Mouse (Mus musculus): ENCODE data around the gene Fgfr2.

Gene Fgfr2

DNA sequence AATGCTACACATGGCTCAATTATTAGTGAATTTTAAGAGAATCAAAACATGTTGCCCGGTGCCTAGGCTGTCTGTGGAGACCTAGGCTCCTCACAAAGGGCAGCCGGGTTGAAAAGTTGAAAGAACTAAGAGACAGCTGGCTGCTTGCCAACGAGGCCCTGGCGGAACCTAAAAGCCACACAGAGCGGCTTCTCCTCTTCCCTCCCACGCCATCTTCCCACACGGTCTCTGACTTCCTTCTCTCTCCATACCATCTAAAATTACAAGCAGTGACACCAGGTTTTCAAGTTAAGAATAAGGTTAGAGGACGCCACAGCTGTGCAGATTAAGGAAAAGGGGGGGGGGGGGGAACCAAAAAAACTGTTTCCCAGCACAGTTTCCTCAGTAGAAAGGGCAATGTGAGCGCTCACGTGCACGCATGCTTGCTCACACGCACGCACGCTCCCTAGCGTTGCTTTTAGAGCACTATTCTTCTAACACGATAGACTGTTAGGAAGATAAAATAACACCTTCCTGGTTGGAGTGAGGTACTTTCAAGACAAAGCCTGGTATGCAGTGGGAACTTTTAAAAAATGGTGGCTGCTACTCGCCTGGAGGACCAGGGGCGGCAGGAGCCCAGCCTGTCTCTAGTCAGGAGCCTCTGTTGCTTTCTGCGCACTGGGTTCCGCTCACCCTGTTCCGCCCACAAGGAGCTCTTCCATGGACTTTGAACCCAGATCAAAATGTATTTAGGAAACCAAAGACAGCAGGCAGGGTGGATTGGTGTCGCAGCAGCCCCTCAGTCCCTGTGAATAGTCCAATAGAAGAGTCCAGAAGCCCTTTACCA is 2491.4 kb downstream of the Fgfr2 start:
- Histone ChIP-seq H3K36me3 (ENCODE audit: insufficient read depth, low read length) (peaks cover 6% of the 10 kb centered on the region; the same call in 1 of the 2 replicates), H3K27me3 (ENCODE audit: insufficient read depth, low read length) (0 out of 2 replicates have a peak, but pooled peaks cover 3% of the 10 kb centered on the region), H3K9me3 (ENCODE audit: low read length) (no peaks in the 10 kb centered on the region), H3K4me3 (replicated peaks; ENCODE audit: low read length) (peak overlapping the region; percentile 39), H3K4me1 (replicated peaks; ENCODE audit: low read depth, low read length) (peaks cover 18% of the 10 kb centered on the region)
- TF ChIP-seq POU5F1 (IDR thresholded peaks at IDR 0.05; ENCODE audit: borderline replicate concordance, low read length) (no peak), NANOG (IDR thresholded peaks at IDR 0.05; ENCODE audit: borderline replicate concordance, low read length) (no peak), CTCF (conservative IDR thresholded peaks at IDR 0.05; ENCODE audit: low read length) (no peak)

DNA sequence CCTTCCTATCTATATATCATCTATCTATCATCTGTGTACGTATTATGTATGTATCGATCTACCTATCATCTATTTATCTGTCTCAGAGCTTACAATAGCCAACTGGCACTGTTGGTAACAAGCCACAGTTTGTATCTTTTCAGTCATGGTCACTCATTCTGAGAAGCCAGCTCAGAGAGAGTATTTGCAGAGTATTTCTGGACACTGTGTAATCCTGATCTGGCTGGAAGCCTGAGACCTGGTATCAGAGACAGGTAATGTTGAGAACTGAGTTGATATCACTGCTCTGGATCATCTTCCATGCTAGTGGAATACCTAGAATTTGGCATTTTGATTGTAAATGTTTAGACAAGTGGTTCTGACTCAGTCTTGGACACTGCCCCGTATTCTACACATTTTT is 2492.2 kb downstream of the Fgfr2 start:
- no peak overlapping the region for H3K4me3 ChIP-seq (replicated peaks; ENCODE audit: low read length)
- H3K27me3 ChIP-seq (ENCODE audit: insufficient read depth, low read length), result peaks cover 7% of the 10 kb centered on the region; the same call in 1 of the 2 replicates
- no peaks in the 10 kb centered on the region for H3K9me3 ChIP-seq (ENCODE audit: low read length)
- no peak for TF ChIP-seq CTCF (conservative IDR thresholded peaks at IDR 0.05; ENCODE audit: low read length)
- no peak for TF ChIP-seq POU5F1 (IDR thresholded peaks at IDR 0.05; ENCODE audit: borderline replicate concordance, low read length)
- TF ChIP-seq NANOG (IDR thresholded peaks at IDR 0.05; ENCODE audit: borderline replicate concordance, low read length), result no peak
- H3K36me3 ChIP-seq (ENCODE audit: insufficient read depth, low read length), result peaks cover 13% of the 10 kb centered on the region; the same call in 1 of the 2 replicates
- H3K4me1 ChIP-seq (replicated peaks; ENCODE audit: low read depth, low read length), result peaks cover 18% of the 10 kb centered on the region

DNA sequence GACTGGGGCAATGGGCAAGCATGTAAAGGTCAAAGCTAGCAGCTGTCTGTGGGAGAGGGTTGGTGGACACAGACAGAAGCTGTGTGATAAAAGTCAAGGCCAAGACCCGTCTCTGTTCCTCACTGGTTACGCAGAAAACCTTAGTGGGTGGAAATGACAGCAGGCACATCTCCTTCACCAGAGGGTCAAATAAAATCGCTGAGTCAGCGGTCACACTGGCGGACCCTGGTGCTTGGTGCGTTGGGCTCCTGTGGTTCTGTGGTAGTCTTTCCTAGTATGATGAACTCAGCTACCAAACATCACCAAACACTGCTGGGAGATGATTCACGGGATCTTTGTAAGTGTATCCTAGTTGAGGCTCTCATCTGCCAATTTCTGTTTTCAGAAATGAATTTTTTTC is 2493.2 kb downstream of the Fgfr2 start:
- TF ChIP-seq POU5F1 (IDR thresholded peaks at IDR 0.05; ENCODE audit: borderline replicate concordance, low read length) (no peak), NANOG (IDR thresholded peaks at IDR 0.05; ENCODE audit: borderline replicate concordance, low read length) (no peak), CTCF (conservative IDR thresholded peaks at IDR 0.05; ENCODE audit: low read length) (no peak)

DNA sequence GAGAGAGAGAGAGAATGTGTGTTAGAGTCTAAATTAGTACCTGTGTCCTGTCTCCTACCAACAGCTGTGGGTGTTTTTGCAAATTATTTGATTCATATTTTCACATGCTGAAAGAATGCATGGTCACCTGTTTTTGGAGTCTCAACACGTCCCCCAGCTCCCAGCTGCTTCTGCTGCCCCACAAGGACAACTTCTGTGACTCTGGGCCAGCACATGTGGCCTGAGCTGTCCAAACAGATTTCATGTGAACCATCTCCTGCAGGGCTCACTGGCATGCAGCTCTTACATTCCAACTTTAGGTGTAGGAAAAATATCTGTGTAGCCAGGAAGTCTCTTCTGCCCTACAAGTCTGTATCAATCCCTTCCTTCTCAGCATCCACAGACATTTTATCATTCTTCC is 2494.5 kb downstream of the Fgfr2 start:
- no peaks in the 10 kb centered on the region for H3K9me3 ChIP-seq (ENCODE audit: low read length)
- H3K36me3 ChIP-seq (ENCODE audit: insufficient read depth, low read length), result peaks cover 35% of the 10 kb centered on the region
- peaks cover 28% of the 10 kb centered on the region; the same call in 1 of the 2 replicates for H3K27me3 ChIP-seq (ENCODE audit: insufficient read depth, low read length)
- peaks cover 31% of the 10 kb centered on the region for H3K4me1 ChIP-seq (replicated peaks; ENCODE audit: low read depth, low read length)
- TF ChIP-seq NANOG (IDR thresholded peaks at IDR 0.05; ENCODE audit: borderline replicate concordance, low read length) (no peak), POU5F1 (IDR thresholded peaks at IDR 0.05; ENCODE audit: borderline replicate concordance, low read length) (no peak), CTCF (conservative IDR thresholded peaks at IDR 0.05; ENCODE audit: low read length) (no peak)
- no peak overlapping the region for H3K4me3 ChIP-seq (replicated peaks; ENCODE audit: low read length)

More for the DNA sequence above, 2493.2 kb downstream of the Fgfr2 start:
- H3K27me3 ChIP-seq (ENCODE audit: insufficient read depth, low read length), result peaks cover 17% of the 10 kb centered on the region; the same call in 1 of the 2 replicates
- H3K9me3 ChIP-seq (ENCODE audit: low read length), result no peaks in the 10 kb centered on the region
- no peak overlapping the region for H3K4me3 ChIP-seq (replicated peaks; ENCODE audit: low read length)
- H3K36me3 ChIP-seq (ENCODE audit: insufficient read depth, low read length), result peaks cover 22% of the 10 kb centered on the region; the same call in 1 of the 2 replicates
- peaks cover 22% of the 10 kb centered on the region for H3K4me1 ChIP-seq (replicated peaks; ENCODE audit: low read depth, low read length)

DNA sequence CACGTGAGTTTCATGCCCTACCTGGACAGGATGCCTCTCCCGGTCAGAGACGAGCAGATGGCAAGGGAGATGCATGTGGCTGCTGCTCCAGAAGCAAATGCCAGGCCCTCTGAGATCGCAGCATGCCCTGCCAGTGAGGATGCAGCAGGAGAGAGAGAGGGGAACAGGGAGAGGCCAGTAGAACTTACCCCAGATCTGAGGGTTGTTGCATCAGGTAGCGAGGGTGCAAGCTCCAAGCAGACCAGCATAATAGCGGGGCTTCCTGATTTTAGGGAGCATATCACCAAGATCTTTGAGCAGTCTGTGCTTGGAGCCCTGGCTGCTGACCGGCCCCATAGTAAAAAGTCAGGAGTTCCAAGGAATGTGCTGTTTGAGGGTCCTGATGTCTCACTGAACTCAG is 2497.8 kb downstream of the Fgfr2 start:
- Histone ChIP-seq H3K27me3 (ENCODE audit: insufficient read depth, low read length) (peaks cover 35% of the 10 kb centered on the region), H3K9me3 (ENCODE audit: low read length) (no peaks in the 10 kb centered on the region), H3K36me3 (ENCODE audit: insufficient read depth, low read length) (peaks cover 59% of the 10 kb centered on the region), H3K4me3 (replicated peaks; ENCODE audit: low read length) (no peak overlapping the region), H3K4me1 (replicated peaks; ENCODE audit: low read depth, low read length) (peaks cover 13% of the 10 kb centered on the region)
- TF ChIP-seq CTCF (conservative IDR thresholded peaks at IDR 0.05; ENCODE audit: low read length), result no peak
- no peak for TF ChIP-seq POU5F1 (IDR thresholded peaks at IDR 0.05; ENCODE audit: borderline replicate concordance, low read length)
- TF ChIP-seq NANOG (IDR thresholded peaks at IDR 0.05; ENCODE audit: borderline replicate concordance, low read length), result no peak

DNA sequence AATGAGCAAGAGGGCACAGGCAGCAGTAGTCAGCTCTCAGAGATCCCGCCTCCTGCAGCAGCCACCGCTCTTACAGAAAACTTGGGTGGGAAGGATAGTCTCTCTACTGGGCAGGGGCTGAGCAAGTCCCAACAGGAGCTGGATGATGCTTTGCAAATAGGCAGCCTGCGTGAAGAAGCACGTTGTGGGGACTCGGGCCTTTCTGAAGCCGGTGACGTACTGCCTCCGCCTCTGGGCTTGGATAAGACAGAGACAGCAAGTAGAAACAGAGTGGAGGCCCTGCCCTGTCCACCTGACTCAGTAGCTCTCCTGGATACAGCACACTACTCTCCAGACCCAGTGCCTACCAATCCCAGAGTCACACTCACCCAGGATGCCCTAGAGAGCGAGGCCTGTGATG is 2498.9 kb downstream of the Fgfr2 start:
- Histone ChIP-seq H3K27me3 (ENCODE audit: insufficient read depth, low read length) (peaks cover 37% of the 10 kb centered on the region), H3K36me3 (ENCODE audit: insufficient read depth, low read length) (peaks cover 59% of the 10 kb centered on the region), H3K4me3 (replicated peaks; ENCODE audit: low read length) (no peak overlapping the region), H3K9me3 (ENCODE audit: low read length) (no peaks in the 10 kb centered on the region), H3K4me1 (replicated peaks; ENCODE audit: low read depth, low read length) (peaks cover 13% of the 10 kb centered on the region)
- no peak for TF ChIP-seq POU5F1 (IDR thresholded peaks at IDR 0.05; ENCODE audit: borderline replicate concordance, low read length)
- TF ChIP-seq NANOG (IDR thresholded peaks at IDR 0.05; ENCODE audit: borderline replicate concordance, low read length), result no peak
- TF ChIP-seq CTCF (conservative IDR thresholded peaks at IDR 0.05; ENCODE audit: low read length), result no peak

DNA sequence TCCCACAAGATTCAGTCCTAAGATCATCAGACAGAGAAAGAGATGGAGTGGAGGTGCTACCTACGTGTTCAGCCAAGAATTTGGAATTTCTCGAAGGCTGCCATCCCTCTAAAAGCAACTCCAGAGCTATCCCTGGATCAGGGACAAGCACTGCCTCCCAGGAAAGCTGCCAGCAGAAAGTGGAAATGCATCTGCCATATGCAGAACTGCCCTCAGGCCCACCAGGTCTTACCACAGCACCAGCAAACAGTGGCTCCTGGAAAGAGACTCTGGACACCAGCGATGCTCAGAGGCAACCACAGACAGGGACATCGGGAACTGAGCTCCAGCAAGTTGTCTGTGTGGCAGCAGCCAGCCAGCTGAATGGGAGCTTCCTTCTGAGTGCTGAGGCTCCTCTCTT is 2500.8 kb downstream of the Fgfr2 start:
- Histone ChIP-seq H3K27me3 (ENCODE audit: insufficient read depth, low read length) (peaks cover 34% of the 10 kb centered on the region), H3K36me3 (ENCODE audit: insufficient read depth, low read length) (peaks cover 56% of the 10 kb centered on the region), H3K4me3 (replicated peaks; ENCODE audit: low read length) (no peak overlapping the region), H3K4me1 (replicated peaks; ENCODE audit: low read depth, low read length) (peaks cover 13% of the 10 kb centered on the region), H3K9me3 (ENCODE audit: low read length) (no peaks in the 10 kb centered on the region)
- TF ChIP-seq NANOG (IDR thresholded peaks at IDR 0.05; ENCODE audit: borderline replicate concordance, low read length) (no peak), CTCF (conservative IDR thresholded peaks at IDR 0.05; ENCODE audit: low read length) (no peak), POU5F1 (IDR thresholded peaks at IDR 0.05; ENCODE audit: borderline replicate concordance, low read length) (no peak)

DNA sequence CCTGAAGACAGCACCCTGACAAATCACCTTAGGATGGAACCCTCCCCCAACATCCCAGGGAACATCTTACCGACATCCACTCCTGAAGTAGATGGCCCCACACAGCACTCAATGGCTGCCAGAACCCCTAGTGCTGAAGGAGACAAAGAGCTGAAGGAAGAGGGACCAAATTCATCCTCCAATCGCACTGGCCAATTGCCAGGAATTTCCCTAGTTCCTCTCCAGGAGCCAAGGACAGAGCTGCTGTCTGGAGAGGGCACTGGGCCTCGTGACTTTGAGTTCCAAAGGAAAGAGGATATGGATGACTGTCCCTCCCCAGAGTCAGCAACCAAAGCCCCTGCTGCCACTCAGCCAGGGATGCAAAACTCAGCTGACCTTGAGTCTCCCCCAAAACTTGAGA is 2501.2 kb downstream of the Fgfr2 start:
- H3K27me3 ChIP-seq (ENCODE audit: insufficient read depth, low read length), result peaks cover 34% of the 10 kb centered on the region
- no peaks in the 10 kb centered on the region for H3K9me3 ChIP-seq (ENCODE audit: low read length)
- TF ChIP-seq POU5F1 (IDR thresholded peaks at IDR 0.05; ENCODE audit: borderline replicate concordance, low read length) (no peak), CTCF (conservative IDR thresholded peaks at IDR 0.05; ENCODE audit: low read length) (no peak), NANOG (IDR thresholded peaks at IDR 0.05; ENCODE audit: borderline replicate concordance, low read length) (no peak)

More for the DNA sequence above, 2501.2 kb downstream of the Fgfr2 start:
- Histone ChIP-seq H3K4me3 (replicated peaks; ENCODE audit: low read length) (no peak overlapping the region), H3K36me3 (ENCODE audit: insufficient read depth, low read length) (peaks cover 53% of the 10 kb centered on the region), H3K4me1 (replicated peaks; ENCODE audit: low read depth, low read length) (peaks cover 13% of the 10 kb centered on the region)

Measured in E14TG2a.4 (cell line).